Mouse (Mus musculus) kidney, adult 2 months (tissue): Measurements from ENCODE around the gene Foxo3.

Experiments
- CTCF ChIP-seq: fragments of 200-500 bp; conservative IDR thresholded peaks from 2 replicates; pipeline ENCODE4 v1.5.1; 2011; ENCODE audit warnings: low read depth, mild to moderate bottlenecking, control low read depth, low read length, moderate library complexity, mixed read lengths; ENCODE audit not compliant: insufficient read depth, insufficient read length
- POLR2A ChIP-seq: fragments of 200-500 bp; IDR thresholded peaks from one replicate; pipeline ENCODE4 v1.6.1; 2011; ENCODE audit warnings: low read depth, low read length, control low read depth

GRCm38 (mm10) chr10:42261103-42261502 is 15.5 kb downstream of the Foxo3 start:
- TF ChIP-seq POLR2A: no peak
- TF ChIP-seq CTCF: no peak
